Mouse (Mus musculus): ENCODE data around the gene Slc25a54. TPM values are rescaled to one million over a fixed set of nuclear protein-coding genes. Genes with fewer than 3 reads are reported as not detected.

Slc25a54 gene
- polyA plus RNA-seq, 1 experiment from 2014 or later, result not detected

- Histone ChIP-seq H3K4me3 (no peak overlapping the region), H3K9ac (replicated peaks) (no peak overlapping the region), H3K27ac (replicated peaks) (no peak overlapping the region), H3K36me3 (no peaks in the 10 kb centered on the region), H3K27me3 (no peaks in the 10 kb centered on the region), H3K4me2 (replicated peaks) (no peak overlapping the region), H3K4me1 (no peaks in the 10 kb centered on the region), H3K9me3 (no peaks in the 10 kb centered on the region)
- 77% methylated on average over 7 of the region's 7 CpGs for WGBS
- ATAC-seq (ENCODE audit: low FRiP score, low read depth), result no peak
Measured at GRCm38 (mm10) chr3:109062391-109062790, 17.9 kb upstream of the Slc25a54 start.

GRCm38 (mm10) chr3:109062989-109063388, 17.3 kb upstream of the Slc25a54 start:
- Histone ChIP-seq H3K4me3 (no peak overlapping the region), H3K9me3 (no peaks in the 10 kb centered on the region), H3K4me1 (no peaks in the 10 kb centered on the region), H3K9ac (replicated peaks) (no peak overlapping the region), H3K36me3 (no peaks in the 10 kb centered on the region), H3K27me3 (no peaks in the 10 kb centered on the region), H3K27ac (replicated peaks) (no peak overlapping the region), H3K4me2 (replicated peaks) (no peak overlapping the region)
- ATAC-seq (ENCODE audit: low FRiP score, low read depth), result peak; percentile 19; the same call in 1 of the 2 replicates
- WGBS, result 4% methylated on average over 6 of the region's 6 CpGs

- no peaks in the 10 kb centered on the region for H3K4me1 ChIP-seq
- no peak overlapping the region for H3K4me3 ChIP-seq
- no peak overlapping the region for H3K9ac ChIP-seq (replicated peaks)
- no peaks in the 10 kb centered on the region for H3K27me3 ChIP-seq
- ATAC-seq (ENCODE audit: low FRiP score, low read depth), result 0 out of 2 replicates have a peak, but pooled peaks have one; percentile 34
- no peaks in the 10 kb centered on the region for H3K9me3 ChIP-seq
- no peaks in the 10 kb centered on the region for H3K36me3 ChIP-seq
- WGBS, result 95% methylated on average over 2 of the region's 2 CpGs
- no peak overlapping the region for H3K4me2 ChIP-seq (replicated peaks)
- H3K27ac ChIP-seq (replicated peaks), result no peak overlapping the region
Measured at GRCm38 (mm10) chr3:109084418-109084817, 4.1 kb downstream of the Slc25a54 start.

GRCm38 (mm10) chr3:109088460-109088859, 8.2 kb downstream of the Slc25a54 start:
- Histone ChIP-seq H3K36me3 (no peaks in the 10 kb centered on the region), H3K9ac (replicated peaks) (no peak overlapping the region), H3K27me3 (no peaks in the 10 kb centered on the region), H3K4me1 (no peaks in the 10 kb centered on the region), H3K4me2 (replicated peaks) (no peak overlapping the region), H3K27ac (replicated peaks) (no peak overlapping the region), H3K9me3 (no peaks in the 10 kb centered on the region), H3K4me3 (no peak overlapping the region)
- 7% methylated on average over 2 of the region's 2 CpGs for whole genome bisulfite sequencing
- ATAC-seq (ENCODE audit: low FRiP score, low read depth), result no peak

- Histone ChIP-seq H3K9ac (replicated peaks) (no peak overlapping the region), H3K27me3 (no peaks in the 10 kb centered on the region), H3K4me1 (no peaks in the 10 kb centered on the region), H3K4me3 (no peak overlapping the region), H3K27ac (replicated peaks) (no peak overlapping the region), H3K36me3 (no peaks in the 10 kb centered on the region), H3K4me2 (replicated peaks) (no peak overlapping the region), H3K9me3 (no peaks in the 10 kb centered on the region)
- ATAC-seq (ENCODE audit: low FRiP score, low read depth), result no peak
- WGBS, result 57% methylated on average over 8 of the region's 8 CpGs
Measured at GRCm38 (mm10) chr3:109104702-109105101, 24.4 kb downstream of the Slc25a54 start.

- Histone ChIP-seq H3K9ac (replicated peaks) (no peak overlapping the region), H3K4me3 (no peak overlapping the region), H3K9me3 (peaks cover 6% of the 10 kb centered on the region; the same call in 1 of the 2 replicates), H3K4me2 (replicated peaks) (no peak overlapping the region), H3K36me3 (no peaks in the 10 kb centered on the region), H3K4me1 (no peaks in the 10 kb centered on the region), H3K27ac (replicated peaks) (no peak overlapping the region), H3K27me3 (no peaks in the 10 kb centered on the region)
- ATAC-seq (ENCODE audit: low FRiP score, low read depth), result no peak
Measured at GRCm38 (mm10) chr3:109117136-109117535, 36.9 kb downstream of the Slc25a54 start.

GRCm38 (mm10) chr3:109119562-109119961, 39.3 kb downstream of the Slc25a54 start:
- Histone ChIP-seq H3K4me2 (replicated peaks) (no peak overlapping the region), H3K4me3 (no peak overlapping the region), H3K4me1 (peaks cover 11% of the 10 kb centered on the region), H3K36me3 (no peaks in the 10 kb centered on the region), H3K27ac (replicated peaks) (no peak overlapping the region), H3K9ac (replicated peaks) (no peak overlapping the region), H3K9me3 (no peaks in the 10 kb centered on the region; the same call in 1 of the 2 replicates), H3K27me3 (no peaks in the 10 kb centered on the region)
- 87% methylated on average over 5 of the region's 5 CpGs for WGBS
- no peak for ATAC-seq (ENCODE audit: low FRiP score, low read depth)

GRCm38 (mm10) chr3:109119973-109120372, 39.7 kb downstream of the Slc25a54 start:
- H3K27me3 ChIP-seq, result no peaks in the 10 kb centered on the region
- no peaks in the 10 kb centered on the region for H3K9me3 ChIP-seq
- H3K4me1 ChIP-seq, result peaks cover 11% of the 10 kb centered on the region
- 84% methylated on average over 5 of the region's 5 CpGs for WGBS
- H3K4me3 ChIP-seq, result no peak overlapping the region
- no peak overlapping the region for H3K4me2 ChIP-seq (replicated peaks)
- H3K9ac ChIP-seq (replicated peaks), result no peak overlapping the region
- no peak for ATAC-seq (ENCODE audit: low FRiP score, low read depth)
- H3K36me3 ChIP-seq, result no peaks in the 10 kb centered on the region
- H3K27ac ChIP-seq (replicated peaks), result no peak overlapping the region

- peak within 1 kb of the TSS; percentile 78 for H3K4me3 ChIP-seq
- WGBS, result 2% methylated on average over 34 of the region's 49 CpGs
- H3K9ac ChIP-seq (replicated peaks), result peak within 1 kb of the TSS; percentile 84
- H3K36me3 ChIP-seq, result peaks cover 6% of the 10 kb centered on the region; the same call in 1 of the 2 replicates
- peak within 1 kb of the TSS; percentile 67 for H3K4me2 ChIP-seq (replicated peaks)
- peak within 1 kb of the TSS; percentile 69 for H3K27ac ChIP-seq (replicated peaks)
- H3K27me3 ChIP-seq, result no peaks in the 10 kb centered on the region
- H3K9me3 ChIP-seq, result no peaks in the 10 kb centered on the region
- peak; percentile 94 for ATAC-seq (ENCODE audit: low FRiP score, low read depth)
- H3K4me1 ChIP-seq, result peaks cover 11% of the 10 kb centered on the region
Measured at GRCm38 (mm10) chr3:109122641-109123530, 42.6 kb downstream of the Slc25a54 start, which contains the start of gene Slc25a24. Gene Slc25a24, plus strand, starts transcription at chr3:109123149.

- peaks cover 6% of the 10 kb centered on the region; the same call in 1 of the 2 replicates for H3K36me3 ChIP-seq
- peak overlapping the region; percentile 67 for H3K4me2 ChIP-seq (replicated peaks)
- no peaks in the 10 kb centered on the region for H3K9me3 ChIP-seq
- H3K27me3 ChIP-seq, result no peaks in the 10 kb centered on the region
- WGBS, result 11% methylated on average over 8 of the region's 8 CpGs
- H3K27ac ChIP-seq (replicated peaks), result peak overlapping the region; percentile 69
- peak overlapping the region; percentile 78 for H3K4me3 ChIP-seq
- peaks cover 11% of the 10 kb centered on the region for H3K4me1 ChIP-seq
- no peak for ATAC-seq (ENCODE audit: low FRiP score, low read depth)
- H3K9ac ChIP-seq (replicated peaks), result peak overlapping the region; percentile 84
Measured at GRCm38 (mm10) chr3:109123531-109123981, 43.3 kb downstream of the Slc25a54 start.

GRCm38 (mm10) chr3:109124091-109124490, 43.8 kb downstream of the Slc25a54 start:
- Histone ChIP-seq H3K27ac (replicated peaks) (no peak overlapping the region), H3K9me3 (no peaks in the 10 kb centered on the region), H3K27me3 (no peaks in the 10 kb centered on the region), H3K9ac (replicated peaks) (no peak overlapping the region), H3K4me2 (replicated peaks) (peak overlapping the region; percentile 67), H3K36me3 (peaks cover 6% of the 10 kb centered on the region; the same call in 1 of the 2 replicates), H3K4me1 (peaks cover 11% of the 10 kb centered on the region), H3K4me3 (peak overlapping the region; percentile 78)
- 66% methylated on average over 4 of the region's 4 CpGs for WGBS
- ATAC-seq (ENCODE audit: low FRiP score, low read depth), result no peak

- Histone ChIP-seq H3K9me3 (no peaks in the 10 kb centered on the region), H3K27ac (replicated peaks) (no peak overlapping the region), H3K4me2 (replicated peaks) (no peak overlapping the region), H3K27me3 (no peaks in the 10 kb centered on the region), H3K4me1 (peaks cover 11% of the 10 kb centered on the region), H3K9ac (replicated peaks) (no peak overlapping the region), H3K36me3 (peaks cover 6% of the 10 kb centered on the region; the same call in 1 of the 2 replicates), H3K4me3 (no peak overlapping the region)
- ATAC-seq (ENCODE audit: low FRiP score, low read depth), result no peak
- WGBS, result 89% methylated on average over 6 of the region's 6 CpGs
Measured at GRCm38 (mm10) chr3:109125531-109125930, 45.3 kb downstream of the Slc25a54 start.
